Mouse (Mus musculus): ENCODE results near the gene Tmigd3. TPM values are rescaled to one million over a fixed set of nuclear protein-coding genes. Genes with fewer than 3 reads are reported as not detected.

The Tmigd3 gene
- polyA plus RNA-seq, 1 experiment from 2014 or later: not detected

DNA sequence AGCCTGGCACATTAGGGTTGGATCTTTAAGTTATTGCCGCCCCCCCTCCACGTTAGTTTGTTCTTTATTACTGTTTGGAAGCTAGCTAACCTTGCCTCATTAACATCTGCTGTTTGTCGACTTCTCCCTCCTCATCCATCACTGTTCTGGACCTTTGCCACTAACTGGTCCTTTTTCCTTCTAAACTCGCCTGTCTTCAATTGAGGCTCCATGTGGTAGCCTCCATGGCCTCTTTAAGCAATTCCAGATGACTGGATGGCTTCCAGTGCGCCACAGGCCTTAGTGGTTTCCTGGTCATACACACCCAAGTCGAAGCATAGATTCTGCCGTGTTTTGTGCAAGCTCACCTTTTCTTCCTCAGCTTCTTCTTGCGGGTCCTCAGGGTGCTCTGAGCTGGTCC is 16.9 kb upstream of the Tmigd3 start:
- Histone ChIP-seq H3K9me3 (no peaks in the 10 kb centered on the region), H3K4me2 (no peak overlapping the region), H3K27me3 (no peaks in the 10 kb centered on the region), H3K36me3 (no peaks in the 10 kb centered on the region), H3K4me3 (no peak overlapping the region), H3K4me1 (replicated peaks) (0 out of 2 replicates have a peak, but pooled peaks cover 4% of the 10 kb centered on the region), H3K27ac (replicated peaks) (no peak overlapping the region), H3K9ac (no peak overlapping the region)
- WGBS: 64% methylated on average over 8 of the region's 8 CpGs
- ATAC-seq (ENCODE audit: low read depth): no peak

DNA sequence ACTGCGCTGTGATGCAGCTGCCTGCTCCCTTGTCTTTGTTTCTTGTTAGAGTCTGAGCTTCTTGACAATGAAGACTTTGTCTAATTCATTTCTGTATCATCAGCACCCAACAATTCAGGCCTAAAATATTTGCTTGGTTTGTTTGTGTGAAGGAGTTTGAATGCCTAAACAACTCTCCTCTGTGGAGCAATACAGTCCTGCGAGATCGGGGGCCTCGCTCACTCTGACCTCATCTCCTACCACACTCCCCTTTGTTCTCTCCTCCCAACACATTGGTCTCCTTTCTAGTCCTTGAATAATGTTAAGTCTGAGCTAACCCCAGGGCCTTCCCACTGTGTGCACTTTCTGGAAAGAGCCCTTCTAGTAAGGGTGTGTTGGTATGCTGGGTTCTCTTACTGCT is 15.9 kb upstream of the Tmigd3 start:
- WGBS: 79% methylated on average over 4 of the region's 4 CpGs

DNA sequence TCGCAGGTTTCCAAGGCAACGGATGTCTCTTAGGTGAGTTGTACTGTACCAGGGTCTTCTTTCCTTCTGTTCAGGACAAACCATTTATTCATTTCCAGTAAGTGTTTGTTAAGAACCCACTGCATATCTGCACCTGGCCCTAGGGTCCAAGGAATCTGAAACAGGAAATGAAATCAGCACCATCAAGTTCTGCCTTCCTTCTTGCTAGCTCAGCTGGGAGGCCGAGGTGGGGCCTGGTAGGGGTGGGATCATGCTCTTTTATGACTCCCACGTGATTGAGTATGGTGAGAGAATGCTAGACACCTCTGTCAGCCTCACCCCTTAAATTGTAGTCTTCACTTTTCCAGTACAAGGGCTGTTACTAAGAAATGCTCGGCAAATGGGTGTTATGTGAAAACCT is 13.2 kb upstream of the Tmigd3 start:
- H3K4me1 ChIP-seq (replicated peaks): 0 out of 2 replicates have a peak, but pooled peaks cover 4% of the 10 kb centered on the region
- no peak overlapping the region for H3K9ac ChIP-seq
- no peaks in the 10 kb centered on the region for H3K9me3 ChIP-seq
- H3K4me3 ChIP-seq: no peak overlapping the region
- ATAC-seq (ENCODE audit: low read depth): no peak
- no peak overlapping the region for H3K4me2 ChIP-seq
- no peaks in the 10 kb centered on the region for H3K27me3 ChIP-seq
- no peaks in the 10 kb centered on the region for H3K36me3 ChIP-seq
- no peak overlapping the region for H3K27ac ChIP-seq (replicated peaks)
- WGBS: 76% methylated on average over 5 of the region's 5 CpGs

More for the DNA sequence above, 15.9 kb upstream of the Tmigd3 start:
- ATAC-seq (ENCODE audit: low read depth): no peak
- H3K36me3 ChIP-seq: no peaks in the 10 kb centered on the region
- H3K4me1 ChIP-seq (replicated peaks): 0 out of 2 replicates have a peak, but pooled peaks cover 4% of the 10 kb centered on the region
- H3K9me3 ChIP-seq: no peaks in the 10 kb centered on the region
- no peak overlapping the region for H3K4me2 ChIP-seq
- no peak overlapping the region for H3K4me3 ChIP-seq
- H3K27ac ChIP-seq (replicated peaks): no peak overlapping the region
- no peak overlapping the region for H3K9ac ChIP-seq
- H3K27me3 ChIP-seq: no peaks in the 10 kb centered on the region

DNA sequence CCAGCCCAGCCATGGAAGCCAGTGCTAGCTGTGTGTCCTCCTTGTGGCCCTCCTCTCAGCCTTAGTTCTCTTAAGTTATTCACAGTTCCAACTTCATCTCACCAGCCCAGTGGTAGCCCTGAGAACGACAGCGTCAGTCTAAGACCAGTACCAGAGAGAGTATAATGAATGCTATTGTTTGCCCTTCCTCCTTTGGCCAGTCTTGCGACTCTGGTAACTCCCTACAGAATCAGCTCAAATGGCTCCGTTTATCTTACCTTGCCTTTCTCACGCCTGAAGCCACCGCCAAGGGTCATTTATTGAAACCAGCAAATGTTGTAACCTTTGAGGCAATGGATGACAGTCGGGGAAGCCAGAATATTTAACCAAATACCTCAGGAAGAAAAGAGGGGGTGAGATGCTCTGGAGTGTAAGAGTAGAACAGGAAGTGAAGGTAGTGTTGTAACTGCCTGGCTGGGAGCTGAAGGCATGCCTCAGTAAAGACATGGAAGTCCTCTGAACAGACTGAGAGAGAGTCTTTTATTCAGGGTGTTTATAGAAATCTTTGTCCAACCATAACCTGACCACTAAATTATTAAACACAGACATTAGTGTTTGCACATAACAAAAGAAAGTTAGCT is 8.8 kb upstream of the Tmigd3 start:
- no peaks in the 10 kb centered on the region for H3K4me1 ChIP-seq (replicated peaks)
- H3K4me2 ChIP-seq: no peak overlapping the region
- ATAC-seq (ENCODE audit: low read depth): no peak
- no peaks in the 10 kb centered on the region for H3K9me3 ChIP-seq
- no peak overlapping the region for H3K9ac ChIP-seq
- no peak overlapping the region for H3K27ac ChIP-seq (replicated peaks)
- H3K4me3 ChIP-seq: no peak overlapping the region
- H3K36me3 ChIP-seq: no peaks in the 10 kb centered on the region
- WGBS: 56% methylated on average over 7 of the region's 7 CpGs
- H3K27me3 ChIP-seq: no peaks in the 10 kb centered on the region

DNA sequence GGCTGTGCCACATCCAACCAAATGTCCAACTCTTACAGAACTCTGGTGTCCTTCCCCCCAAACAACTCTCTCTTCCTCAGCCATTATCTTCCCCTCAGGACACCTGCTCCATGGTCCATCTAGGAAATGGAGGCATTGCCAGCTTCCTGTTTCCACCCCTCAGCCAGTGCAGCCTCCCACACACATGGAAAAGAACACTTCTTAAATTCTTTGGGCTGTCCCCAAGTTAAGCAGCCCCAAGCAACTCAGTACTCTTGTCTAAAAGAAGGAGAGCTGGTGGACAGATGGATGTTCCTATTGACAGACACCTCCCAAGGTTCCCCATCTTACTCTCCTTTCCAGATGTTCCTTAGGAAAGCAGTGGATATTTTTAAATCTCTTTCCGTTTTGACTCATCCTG is 6.6 kb upstream of the Tmigd3 start:
- H3K4me3 ChIP-seq: no peak overlapping the region
- 76% methylated on average over 1 of the region's 1 CpGs for WGBS
- H3K9me3 ChIP-seq: no peaks in the 10 kb centered on the region
- no peak overlapping the region for H3K9ac ChIP-seq
- no peak overlapping the region for H3K27ac ChIP-seq (replicated peaks)
- H3K36me3 ChIP-seq: no peaks in the 10 kb centered on the region
- H3K4me2 ChIP-seq: no peak overlapping the region
- no peaks in the 10 kb centered on the region for H3K4me1 ChIP-seq (replicated peaks)
- no peak for ATAC-seq (ENCODE audit: low read depth)
- no peaks in the 10 kb centered on the region for H3K27me3 ChIP-seq

DNA sequence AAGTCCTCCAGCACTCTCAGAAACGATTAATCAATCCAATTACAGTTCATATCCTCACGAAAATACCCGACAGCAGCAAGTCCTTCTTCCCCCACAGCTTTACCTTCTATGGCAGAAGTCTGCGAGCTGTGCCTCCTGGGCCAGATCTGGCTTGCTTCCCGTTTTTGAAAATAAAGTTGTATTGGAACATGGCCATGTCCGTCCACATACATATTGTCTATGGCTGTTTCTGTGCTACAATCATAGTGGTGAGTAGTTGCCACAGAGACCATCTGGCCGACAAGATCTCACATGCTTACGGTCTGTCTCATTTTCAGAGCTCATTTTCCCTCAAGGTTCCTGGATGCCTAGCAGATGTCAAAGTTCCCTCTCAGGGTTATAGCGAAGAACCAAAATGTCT is 5.6 kb upstream of the Tmigd3 start:
- ATAC-seq (ENCODE audit: low read depth): no peak

DNA sequence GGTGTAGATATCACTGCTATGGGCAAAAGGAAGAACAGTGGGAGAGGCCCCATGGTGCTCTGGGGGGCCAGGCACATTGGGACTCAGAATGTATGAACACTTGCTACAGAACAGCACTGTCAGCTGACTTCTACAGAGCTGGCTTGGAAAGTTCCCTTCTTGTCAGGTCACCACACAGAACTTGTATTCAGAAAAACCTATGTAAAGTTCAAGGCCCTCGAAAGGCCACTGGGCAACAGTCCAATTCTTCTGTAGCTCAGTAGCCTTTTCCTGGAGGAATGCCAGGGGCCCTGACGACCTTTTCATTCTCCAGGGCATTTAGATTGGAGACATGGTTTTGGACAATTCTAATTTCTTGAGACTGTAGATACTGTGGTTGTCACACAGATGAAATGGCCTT is 2.6 kb upstream of the Tmigd3 start:
- no peak overlapping the region for H3K4me2 ChIP-seq
- H3K27me3 ChIP-seq: no peaks in the 10 kb centered on the region
- H3K9me3 ChIP-seq: no peaks in the 10 kb centered on the region
- 0 out of 2 replicates have a peak overlapping the region, but pooled peaks have one; percentile 40 for H3K27ac ChIP-seq (replicated peaks)
- ATAC-seq (ENCODE audit: low read depth): no peak
- H3K36me3 ChIP-seq: no peaks in the 10 kb centered on the region
- H3K4me3 ChIP-seq: no peak overlapping the region
- 56% methylated on average over 2 of the region's 2 CpGs for WGBS
- peaks cover 4% of the 10 kb centered on the region for H3K4me1 ChIP-seq (replicated peaks)
- no peak overlapping the region for H3K9ac ChIP-seq

More for the DNA sequence above, 5.6 kb upstream of the Tmigd3 start:
- H3K4me1 ChIP-seq (replicated peaks): no peaks in the 10 kb centered on the region
- WGBS: 82% methylated on average over 9 of the region's 9 CpGs
- H3K27ac ChIP-seq (replicated peaks): no peak overlapping the region
- H3K4me3 ChIP-seq: no peak overlapping the region
- H3K36me3 ChIP-seq: no peaks in the 10 kb centered on the region
- no peaks in the 10 kb centered on the region for H3K27me3 ChIP-seq
- H3K9ac ChIP-seq: no peak overlapping the region
- H3K9me3 ChIP-seq: no peaks in the 10 kb centered on the region
- no peak overlapping the region for H3K4me2 ChIP-seq

DNA sequence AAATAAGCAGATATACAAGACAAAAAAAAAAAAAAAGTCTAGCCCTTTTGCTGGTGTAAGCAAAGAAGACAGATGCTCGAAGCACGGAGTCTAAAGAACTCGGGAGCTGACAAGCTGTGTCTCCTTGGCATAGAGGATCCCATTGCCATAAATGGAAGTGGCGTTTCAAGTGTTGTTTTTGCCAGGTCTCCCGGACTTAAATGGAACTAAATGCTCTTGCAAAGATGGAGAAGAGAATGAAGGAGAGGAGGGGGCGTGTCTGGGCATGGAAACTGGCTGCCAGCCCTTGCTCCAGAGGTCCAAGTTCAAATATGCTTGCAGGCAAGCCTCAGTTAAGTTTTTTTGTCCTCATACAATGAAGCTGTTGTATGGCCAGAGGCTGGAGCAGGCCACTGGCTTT is 1.3 kb downstream of the Tmigd3 start:
- no peaks in the 10 kb centered on the region for H3K9me3 ChIP-seq
- WGBS: 51% methylated on average over 6 of the region's 6 CpGs
- no peak for ATAC-seq (ENCODE audit: low read depth)
- H3K4me1 ChIP-seq (replicated peaks): peaks cover 4% of the 10 kb centered on the region
- no peaks in the 10 kb centered on the region for H3K36me3 ChIP-seq
- no peak overlapping the region for H3K9ac ChIP-seq
- no peaks in the 10 kb centered on the region for H3K27me3 ChIP-seq
- H3K27ac ChIP-seq (replicated peaks): peak overlapping the region; percentile 33; the same call in 1 of the 2 replicates
- no peak overlapping the region for H3K4me2 ChIP-seq
- H3K4me3 ChIP-seq: no peak overlapping the region

DNA sequence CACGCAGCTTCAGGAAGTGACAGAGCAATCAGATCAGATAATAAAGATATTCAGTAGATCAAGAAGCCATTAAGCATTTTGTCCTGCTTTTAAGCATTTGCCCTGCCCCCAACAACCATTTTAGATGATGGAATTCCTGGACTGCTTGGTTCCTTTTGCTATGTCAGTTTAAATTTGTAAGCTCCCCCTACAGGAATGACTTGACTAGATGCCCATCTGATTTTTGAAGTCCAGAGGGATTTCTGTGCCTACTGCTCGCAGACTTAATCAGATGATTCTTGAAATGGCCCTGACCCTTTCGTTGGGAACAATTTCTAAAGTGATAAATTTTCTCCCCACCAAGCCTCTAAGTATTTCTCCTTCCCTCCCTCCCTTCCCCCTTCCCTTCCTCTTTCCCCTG is 1.9 kb downstream of the Tmigd3 start:
- ATAC-seq (ENCODE audit: low read depth): no peak
- Histone ChIP-seq H3K9ac (no peak overlapping the region), H3K27me3 (no peaks in the 10 kb centered on the region), H3K4me1 (replicated peaks) (peaks cover 4% of the 10 kb centered on the region), H3K36me3 (no peaks in the 10 kb centered on the region), H3K4me3 (no peak overlapping the region), H3K4me2 (no peak overlapping the region), H3K9me3 (no peaks in the 10 kb centered on the region), H3K27ac (replicated peaks) (peak overlapping the region; percentile 33; the same call in 1 of the 2 replicates)
- WGBS: 54% methylated on average over 3 of the region's 3 CpGs

DNA sequence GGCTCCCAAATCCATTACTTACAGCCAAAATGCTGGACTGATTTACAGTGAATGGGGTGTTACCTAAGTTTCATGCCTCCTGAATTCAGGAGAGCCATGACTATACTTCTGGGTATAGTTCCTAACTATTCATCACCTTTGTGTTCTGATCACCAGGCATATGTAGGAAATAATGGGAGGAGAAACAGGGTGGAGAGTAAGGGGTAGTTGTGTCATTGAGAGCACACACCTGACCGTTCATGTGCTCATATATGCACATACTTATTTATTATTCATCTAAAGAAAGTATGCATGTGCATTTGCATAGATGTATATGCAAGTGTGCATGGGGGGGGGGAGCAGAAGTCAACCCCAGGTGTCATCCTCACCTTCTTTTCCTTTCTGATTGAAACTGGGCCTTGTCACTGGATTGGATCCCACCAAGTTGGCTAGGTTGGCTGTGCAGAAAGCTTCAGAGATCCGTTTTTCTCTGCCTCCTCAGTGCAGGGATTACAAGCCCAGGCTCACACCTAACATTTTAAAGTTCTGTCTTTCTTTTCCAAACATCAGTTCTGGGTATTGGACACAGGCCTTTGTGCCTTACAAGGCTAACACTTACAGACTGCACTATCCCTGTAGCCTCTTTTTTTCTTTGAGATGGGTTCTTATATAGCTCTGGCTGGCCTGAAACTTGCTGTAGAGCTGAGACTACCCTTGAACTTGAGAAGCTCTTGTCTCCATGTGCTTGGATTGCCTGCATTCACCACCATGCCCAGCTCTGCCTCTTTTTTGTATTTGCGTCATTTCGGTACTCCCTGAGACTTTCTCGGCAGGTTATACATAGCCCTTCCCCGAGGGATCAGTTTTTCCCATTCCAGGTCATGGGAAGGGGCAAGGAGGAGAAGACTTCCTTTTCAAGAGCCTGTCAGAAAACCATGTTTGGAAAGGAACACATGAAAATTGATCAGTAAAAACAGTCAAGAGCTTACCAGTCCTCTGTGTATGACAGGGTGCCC is 3.0 kb downstream of the Tmigd3 start:
- H3K9ac ChIP-seq: no peak overlapping the region
- no peaks in the 10 kb centered on the region for H3K9me3 ChIP-seq
- H3K4me3 ChIP-seq: no peak overlapping the region
- no peak overlapping the region for H3K4me2 ChIP-seq
- H3K27ac ChIP-seq (replicated peaks): no peak overlapping the region
- H3K4me1 ChIP-seq (replicated peaks): peaks cover 4% of the 10 kb centered on the region
- ATAC-seq (ENCODE audit: low read depth): no peak
- WGBS: 82% methylated on average over 6 of the region's 6 CpGs
- no peaks in the 10 kb centered on the region for H3K27me3 ChIP-seq
- no peaks in the 10 kb centered on the region for H3K36me3 ChIP-seq

DNA sequence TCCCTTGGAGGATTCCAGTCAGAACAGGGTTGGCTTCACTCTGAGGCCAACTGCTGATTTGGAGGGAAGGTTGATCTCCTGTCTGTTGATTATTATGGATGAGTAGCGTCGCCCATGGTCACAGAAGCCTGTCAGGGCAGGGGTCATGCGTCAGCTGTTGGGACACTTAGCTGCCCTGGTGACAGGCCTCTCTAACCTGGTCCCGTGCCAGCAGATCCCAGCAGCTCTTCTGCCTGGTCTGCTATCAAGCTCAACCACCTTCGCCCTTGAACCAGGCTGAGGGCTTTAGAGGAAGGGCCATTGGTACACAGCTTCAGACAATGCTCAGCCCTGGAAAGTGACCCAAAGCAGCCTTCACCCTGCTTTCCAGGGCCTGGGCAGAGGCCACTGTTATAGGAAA is 5.3 kb downstream of the Tmigd3 start:
- peaks cover 4% of the 10 kb centered on the region for H3K4me1 ChIP-seq (replicated peaks)
- H3K9me3 ChIP-seq: no peaks in the 10 kb centered on the region
- 82% methylated on average over 5 of the region's 5 CpGs for WGBS
- H3K27me3 ChIP-seq: no peaks in the 10 kb centered on the region
- H3K27ac ChIP-seq (replicated peaks): no peak overlapping the region
- ATAC-seq (ENCODE audit: low read depth): no peak
- H3K9ac ChIP-seq: no peak overlapping the region
- H3K36me3 ChIP-seq: no peaks in the 10 kb centered on the region
- no peak overlapping the region for H3K4me3 ChIP-seq
- H3K4me2 ChIP-seq: no peak overlapping the region

DNA sequence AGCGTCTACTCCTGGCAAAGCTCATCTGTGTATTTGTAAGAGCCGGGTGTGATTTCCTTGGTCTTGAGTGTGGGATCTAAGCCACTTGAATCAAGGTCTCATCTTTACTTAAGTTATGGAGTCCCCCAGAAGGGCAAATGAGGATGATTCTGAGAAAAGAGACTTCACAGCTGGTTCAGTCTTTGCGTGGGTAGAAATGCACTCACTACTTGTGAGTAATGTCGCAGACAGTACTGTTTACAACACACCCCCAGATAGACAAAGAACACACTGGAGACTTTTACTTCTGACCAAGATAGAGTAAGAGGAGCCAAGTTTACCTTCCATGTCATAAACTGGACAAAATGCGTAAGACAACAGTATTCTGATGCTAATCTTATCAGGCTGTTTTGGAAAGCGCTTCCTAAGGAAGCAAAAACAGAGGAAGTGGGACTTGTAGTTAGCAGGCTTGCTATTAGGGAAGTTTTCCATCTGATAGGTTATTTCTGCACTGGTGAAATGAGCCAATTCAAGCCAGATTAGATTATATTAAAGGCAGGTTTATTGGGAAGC is 6.6 kb downstream of the Tmigd3 start:
- no peak for ATAC-seq (ENCODE audit: low read depth)
- Histone ChIP-seq H3K27ac (replicated peaks) (no peak overlapping the region), H3K4me1 (replicated peaks) (peaks cover 2% of the 10 kb centered on the region), H3K4me3 (no peak overlapping the region), H3K9me3 (no peaks in the 10 kb centered on the region), H3K36me3 (no peaks in the 10 kb centered on the region), H3K9ac (no peak overlapping the region), H3K4me2 (no peak overlapping the region), H3K27me3 (no peaks in the 10 kb centered on the region)
- 91% methylated on average over 6 of the region's 6 CpGs for WGBS
